Mouse (Mus musculus): ENCODE results near the gene Car10. TPM values are rescaled to one million over a fixed set of nuclear protein-coding genes. Genes with fewer than 3 reads are reported as not detected.

The Car10 gene
- polyA plus RNA-seq, 1 experiment from 2014 or later = 2.0 TPM

- no peaks in the 10 kb centered on the region for H3K4me1 ChIP-seq (ENCODE audit: control insufficient read depth, insufficient read depth, low read length)
- no peak overlapping the region for H3K4me2 ChIP-seq (ENCODE audit: low read depth, low read length)
- no peak overlapping the region for H3K4me3 ChIP-seq (ENCODE audit: low read depth, low read length)
- H3K27ac ChIP-seq (replicated peaks; ENCODE audit: low read depth, low read length) = no peak overlapping the region
- no peak overlapping the region for H3K9ac ChIP-seq (ENCODE audit: low read depth, low read length)
- DNase-seq (ENCODE audit: low spot score) (no peak), ATAC-seq (ENCODE audit: low read depth) (peak; percentile 30; the same call in 1 of the 2 replicates)
- no peaks in the 10 kb centered on the region for H3K9me3 ChIP-seq (ENCODE audit: control insufficient read depth, low read length)
- H3K27me3 ChIP-seq (replicated peaks; ENCODE audit: control insufficient read depth, insufficient read depth, low read length) = no peaks in the 10 kb centered on the region
- 33% methylated on average over 1 of the region's 1 CpGs for WGBS
- H3K36me3 ChIP-seq (ENCODE audit: control insufficient read depth, insufficient read depth, low read length) = no peaks in the 10 kb centered on the region
Observed at GRCm38 (mm10) chr11:93603575-93603974, 505.7 kb downstream of the Car10 start.

- Histone ChIP-seq H3K4me1 (ENCODE audit: control insufficient read depth, insufficient read depth, low read length) (no peaks in the 10 kb centered on the region), H3K4me3 (ENCODE audit: low read depth, low read length) (no peak overlapping the region), H3K9me3 (ENCODE audit: control insufficient read depth, low read length) (no peaks in the 10 kb centered on the region), H3K4me2 (ENCODE audit: low read depth, low read length) (no peak overlapping the region), H3K27ac (replicated peaks; ENCODE audit: low read depth, low read length) (no peak overlapping the region), H3K36me3 (ENCODE audit: control insufficient read depth, insufficient read depth, low read length) (no peaks in the 10 kb centered on the region), H3K9ac (ENCODE audit: low read depth, low read length) (no peak overlapping the region), H3K27me3 (replicated peaks; ENCODE audit: control insufficient read depth, insufficient read depth, low read length) (no peaks in the 10 kb centered on the region)
- no peak for DNase-seq (ENCODE audit: low spot score)
- 82% methylated on average over 1 of the region's 1 CpGs for WGBS
- ATAC-seq (ENCODE audit: low read depth) = no peak
Observed at GRCm38 (mm10) chr11:93607111-93607510, 509.3 kb downstream of the Car10 start.

GRCm38 (mm10) chr11:93608716-93609115, 510.9 kb downstream of the Car10 start:
- H3K9me3 ChIP-seq (ENCODE audit: control insufficient read depth, low read length) = no peaks in the 10 kb centered on the region
- H3K9ac ChIP-seq (ENCODE audit: low read depth, low read length) = no peak overlapping the region
- no peaks in the 10 kb centered on the region for H3K27me3 ChIP-seq (replicated peaks; ENCODE audit: control insufficient read depth, insufficient read depth, low read length)
- no peak overlapping the region for H3K4me3 ChIP-seq (ENCODE audit: low read depth, low read length)
- H3K4me2 ChIP-seq (ENCODE audit: low read depth, low read length) = no peak overlapping the region
- WGBS = 38% methylated on average over 7 of the region's 7 CpGs
- DNase-seq (ENCODE audit: low spot score) (no peak), ATAC-seq (ENCODE audit: low read depth) (no peak)
- no peaks in the 10 kb centered on the region for H3K36me3 ChIP-seq (ENCODE audit: control insufficient read depth, insufficient read depth, low read length)
- no peaks in the 10 kb centered on the region for H3K4me1 ChIP-seq (ENCODE audit: control insufficient read depth, insufficient read depth, low read length)
- H3K27ac ChIP-seq (replicated peaks; ENCODE audit: low read depth, low read length) = no peak overlapping the region

GRCm38 (mm10) chr11:93612071-93612470, 514.2 kb downstream of the Car10 start:
- no peak overlapping the region for H3K9ac ChIP-seq (ENCODE audit: low read depth, low read length)
- DNase-seq (ENCODE audit: low spot score) (no peak), ATAC-seq (ENCODE audit: low read depth) (no peak)

GRCm38 (mm10) chr11:93614851-93615250, 517.0 kb downstream of the Car10 start:
- no peak overlapping the region for H3K9ac ChIP-seq (ENCODE audit: low read depth, low read length)
- no peaks in the 10 kb centered on the region for H3K36me3 ChIP-seq (ENCODE audit: control insufficient read depth, insufficient read depth, low read length)
- no peaks in the 10 kb centered on the region for H3K9me3 ChIP-seq (ENCODE audit: control insufficient read depth, low read length)
- ATAC-seq (ENCODE audit: low read depth) (no peak), DNase-seq (ENCODE audit: low spot score) (no peak)
- H3K4me3 ChIP-seq (ENCODE audit: low read depth, low read length) = no peak overlapping the region
- H3K4me1 ChIP-seq (ENCODE audit: control insufficient read depth, insufficient read depth, low read length) = no peaks in the 10 kb centered on the region
- no peak overlapping the region for H3K4me2 ChIP-seq (ENCODE audit: low read depth, low read length)
- H3K27me3 ChIP-seq (replicated peaks; ENCODE audit: control insufficient read depth, insufficient read depth, low read length) = no peaks in the 10 kb centered on the region
- no peak overlapping the region for H3K27ac ChIP-seq (replicated peaks; ENCODE audit: low read depth, low read length)

More at GRCm38 (mm10) chr11:93612071-93612470, 514.2 kb downstream of the Car10 start:
- no peak overlapping the region for H3K4me3 ChIP-seq (ENCODE audit: low read depth, low read length)
- no peak overlapping the region for H3K4me2 ChIP-seq (ENCODE audit: low read depth, low read length)
- no peaks in the 10 kb centered on the region for H3K4me1 ChIP-seq (ENCODE audit: control insufficient read depth, insufficient read depth, low read length)
- no peaks in the 10 kb centered on the region for H3K9me3 ChIP-seq (ENCODE audit: control insufficient read depth, low read length)
- H3K27ac ChIP-seq (replicated peaks; ENCODE audit: low read depth, low read length) = no peak overlapping the region
- no peaks in the 10 kb centered on the region for H3K36me3 ChIP-seq (ENCODE audit: control insufficient read depth, insufficient read depth, low read length)
- H3K27me3 ChIP-seq (replicated peaks; ENCODE audit: control insufficient read depth, insufficient read depth, low read length) = no peaks in the 10 kb centered on the region
- WGBS = 79% methylated on average over 4 of the region's 4 CpGs

- H3K36me3 ChIP-seq (ENCODE audit: control insufficient read depth, insufficient read depth, low read length) = no peaks in the 10 kb centered on the region
- no peak overlapping the region for H3K9ac ChIP-seq (ENCODE audit: low read depth, low read length)
- H3K4me1 ChIP-seq (ENCODE audit: control insufficient read depth, insufficient read depth, low read length) = no peaks in the 10 kb centered on the region
- no peak for ATAC-seq (ENCODE audit: low read depth)
- no peak overlapping the region for H3K27ac ChIP-seq (replicated peaks; ENCODE audit: low read depth, low read length)
- no peak for DNase-seq (ENCODE audit: low spot score)
- WGBS = 83% methylated on average over 5 of the region's 5 CpGs
- no peak overlapping the region for H3K4me3 ChIP-seq (ENCODE audit: low read depth, low read length)
- no peaks in the 10 kb centered on the region for H3K27me3 ChIP-seq (replicated peaks; ENCODE audit: control insufficient read depth, insufficient read depth, low read length)
- H3K9me3 ChIP-seq (ENCODE audit: control insufficient read depth, low read length) = no peaks in the 10 kb centered on the region
- no peak overlapping the region for H3K4me2 ChIP-seq (ENCODE audit: low read depth, low read length)
Observed at GRCm38 (mm10) chr11:93623605-93624004, 525.8 kb downstream of the Car10 start.

- ATAC-seq (ENCODE audit: low read depth) = no peak
- DNase-seq (ENCODE audit: low spot score) = no peak
- H3K36me3 ChIP-seq (ENCODE audit: control insufficient read depth, insufficient read depth, low read length) = no peaks in the 10 kb centered on the region
- no peak overlapping the region for H3K9ac ChIP-seq (ENCODE audit: low read depth, low read length)
- H3K27ac ChIP-seq (replicated peaks; ENCODE audit: low read depth, low read length) = no peak overlapping the region
- no peak overlapping the region for H3K4me3 ChIP-seq (ENCODE audit: low read depth, low read length)
- H3K4me1 ChIP-seq (ENCODE audit: control insufficient read depth, insufficient read depth, low read length) = no peaks in the 10 kb centered on the region
- H3K4me2 ChIP-seq (ENCODE audit: low read depth, low read length) = no peak overlapping the region
- H3K27me3 ChIP-seq (replicated peaks; ENCODE audit: control insufficient read depth, insufficient read depth, low read length) = no peaks in the 10 kb centered on the region
- H3K9me3 ChIP-seq (ENCODE audit: control insufficient read depth, low read length) = no peaks in the 10 kb centered on the region
- WGBS = 70% methylated on average over 3 of the region's 3 CpGs
Observed at GRCm38 (mm10) chr11:93639410-93639809, 541.6 kb downstream of the Car10 start.

GRCm38 (mm10) chr11:93640954-93641353, 543.1 kb downstream of the Car10 start:
- WGBS = 73% methylated on average over 5 of the region's 5 CpGs
- ATAC-seq (ENCODE audit: low read depth) = no peak
- no peak overlapping the region for H3K27ac ChIP-seq (replicated peaks; ENCODE audit: low read depth, low read length)

GRCm38 (mm10) chr11:93642331-93642730, 544.5 kb downstream of the Car10 start:
- Histone ChIP-seq H3K4me1 (ENCODE audit: control insufficient read depth, insufficient read depth, low read length) (no peaks in the 10 kb centered on the region), H3K9me3 (ENCODE audit: control insufficient read depth, low read length) (no peaks in the 10 kb centered on the region), H3K27ac (replicated peaks; ENCODE audit: low read depth, low read length) (no peak overlapping the region), H3K36me3 (ENCODE audit: control insufficient read depth, insufficient read depth, low read length) (no peaks in the 10 kb centered on the region), H3K4me3 (ENCODE audit: low read depth, low read length) (no peak overlapping the region), H3K27me3 (replicated peaks; ENCODE audit: control insufficient read depth, insufficient read depth, low read length) (no peaks in the 10 kb centered on the region), H3K9ac (ENCODE audit: low read depth, low read length) (no peak overlapping the region), H3K4me2 (ENCODE audit: low read depth, low read length) (no peak overlapping the region)
- ATAC-seq (ENCODE audit: low read depth) (no peak), DNase-seq (ENCODE audit: low spot score) (no peak)
- 70% methylated on average over 1 of the region's 1 CpGs for WGBS

More at GRCm38 (mm10) chr11:93640954-93641353, 543.1 kb downstream of the Car10 start:
- Histone ChIP-seq H3K4me3 (ENCODE audit: low read depth, low read length) (no peak overlapping the region), H3K36me3 (ENCODE audit: control insufficient read depth, insufficient read depth, low read length) (no peaks in the 10 kb centered on the region), H3K4me1 (ENCODE audit: control insufficient read depth, insufficient read depth, low read length) (no peaks in the 10 kb centered on the region), H3K4me2 (ENCODE audit: low read depth, low read length) (no peak overlapping the region), H3K9ac (ENCODE audit: low read depth, low read length) (no peak overlapping the region), H3K27me3 (replicated peaks; ENCODE audit: control insufficient read depth, insufficient read depth, low read length) (no peaks in the 10 kb centered on the region), H3K9me3 (ENCODE audit: control insufficient read depth, low read length) (no peaks in the 10 kb centered on the region)
- DNase-seq (ENCODE audit: low spot score) = no peak
